Mouse (Mus musculus) effector memory CD4-positive, alpha-beta T cell, adult 7 months (primary cell): ENCODE data around the gene Zfp740. TPM values are rescaled to one million over a fixed set of nuclear protein-coding genes. Genes with fewer than 3 reads are reported as not detected.

Experiments used
- polyA plus RNA-seq: library from polyadenylated mRNA; unstranded; fragments of 100-300 nt; shearing (Covaris generic); gene quantifications from one replicate; pipeline ENCODE4 v1.2.1, GENCODE M21; 2017

Zfp740 gene
- 74.4 TPM for polyA plus RNA-seq

GRCm38 (mm10) chr15:102202971-102203834 lies at the start of gene Zfp740:
Zfp740 (plus strand) TSS chr15:102203249.

GRCm38 (mm10) chr15:102204674-102205505 lies 1.8 kb downstream of the Zfp740 start, which contains the start of gene Csad:
Csad (minus strand) TSS chr15:102204724.

GRCm38 (mm10) chr15:102231748-102232147 lies 28.7 kb downstream of the Zfp740 start, which contains the start of gene Itgb7:
Itgb7 (minus strand) TSS chr15:102231944.

GRCm38 (mm10) chr15:102257202-102258075 lies 54.4 kb downstream of the Zfp740 start, which contains the start of gene Rarg:
Rarg (minus strand) TSS chr15:102257517.

Other genes with a start within 250 kb of the Zfp740 start
- not detected for gene Krt78, start 249.0 kb upstream of the Zfp740 start, polyA plus RNA-seq
- 0.69 TPM for gene Krt8, start 198.8 kb upstream of the Zfp740 start, polyA plus RNA-seq
- 0.39 TPM for gene Krt18, start 175.1 kb upstream of the Zfp740 start, polyA plus RNA-seq
- gene Eif4b, start 129.5 kb upstream of the Zfp740 start, polyA plus RNA-seq = 80.1 TPM
- 4.6 TPM for gene Tns2, start 102.8 kb upstream of the Zfp740 start, polyA plus RNA-seq
- 46.8 TPM for gene Spryd3, start 67.0 kb upstream of the Zfp740 start, polyA plus RNA-seq
- 0.80 TPM for gene Igfbp6, start 58.9 kb upstream of the Zfp740 start, polyA plus RNA-seq
- gene Soat2, start 52.7 kb upstream of the Zfp740 start, polyA plus RNA-seq = 9.5 TPM
- gene Csad, start 1.5 kb downstream of the Zfp740 start, polyA plus RNA-seq = 8.5 TPM
- 1,327 TPM for gene Itgb7, start 28.7 kb downstream of the Zfp740 start, polyA plus RNA-seq
- 18.4 TPM for gene Rarg, start 54.3 kb downstream of the Zfp740 start, polyA plus RNA-seq
- gene Gm9918, start 67.3 kb downstream of the Zfp740 start, polyA plus RNA-seq = 0.40 TPM
- gene Mfsd5, start 76.2 kb downstream of the Zfp740 start, polyA plus RNA-seq = 40.0 TPM
- 1.2 TPM for gene Espl1, start 93.0 kb downstream of the Zfp740 start, polyA plus RNA-seq
- gene Pfdn5, start 122.9 kb downstream of the Zfp740 start, polyA plus RNA-seq = 421 TPM
- gene Myg1, start 128.5 kb downstream of the Zfp740 start, polyA plus RNA-seq = 49.8 TPM
- gene Aaas, start 147.5 kb downstream of the Zfp740 start, polyA plus RNA-seq = 42.9 TPM
- not detected for gene Sp7, start 163.9 kb downstream of the Zfp740 start, polyA plus RNA-seq
- 17.0 TPM for gene Sp1, start 202.9 kb downstream of the Zfp740 start, polyA plus RNA-seq
- not detected for gene Amhr2, start 242.1 kb downstream of the Zfp740 start, polyA plus RNA-seq